ENCODE assay signal across 16 mouse cellular contexts in the genomic region with DNA sequence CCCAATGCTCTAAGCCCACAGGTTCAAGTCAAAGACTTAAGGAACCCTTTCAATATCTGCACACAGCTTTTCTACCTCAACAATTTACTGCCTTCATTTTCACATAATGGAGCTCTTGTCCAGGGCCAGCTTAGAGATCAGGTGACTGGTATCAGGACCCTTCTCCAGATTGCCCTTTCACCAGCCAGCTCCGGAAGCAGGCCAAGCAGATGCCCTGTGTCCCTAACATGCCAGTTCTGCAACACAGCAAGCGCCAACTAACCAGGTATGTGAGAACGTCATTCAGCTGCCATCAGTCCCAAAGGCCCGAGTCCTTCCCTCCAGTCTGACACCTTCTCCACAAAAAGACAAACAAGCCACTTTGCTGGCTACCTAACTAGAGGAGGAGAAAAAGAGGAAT.
"Had no signal": no experiment of that assay in that cellular context is flagged by ENCODE, and none has a peak within 500 bp of the region (broad histone marks: within the 10 kb centered on the region; RNA-seq: fewer than 3 reads in every experiment).

No protein-coding gene starts in this region.

- DNase-seq: kidney, adult 8-10 months; kidney, postnatal 25 days; layer of hippocampus, adult 9-11 months; lung, embryonic 14.5 days; lung, postnatal 10 days; lung, postnatal 4 days; retina, postnatal 1 day; right cerebral cortex, postnatal 4 days; spleen, adult 18-20 months; thymus, adult 18-20 months; thymus, postnatal 14 days had no signal

- H3K4me3 ChIP-seq: limb, embryonic 12.5 days; liver, embryonic 15.5 days; midbrain, embryonic 13.5 days; myocyte; neural tube, embryonic 15.5 days had no signal

- H3K27ac ChIP-seq: limb, embryonic 12.5 days; liver, embryonic 15.5 days; midbrain, embryonic 13.5 days; neural tube, embryonic 15.5 days had no signal

- H3K4me1 ChIP-seq: limb, embryonic 12.5 days had no signal
